Mouse (Mus musculus) lung, postnatal 0 days (tissue): Measurements from ENCODE around the gene Ilf2.

Experiments used
- CTCF ChIP-seq: IDR thresholded peaks from 2 replicates; pipeline ENCODE4 v1.5.1; 2016; ENCODE audit warnings: antibody characterized with exemption, mild to moderate bottlenecking
- EP300 ChIP-seq: IDR thresholded peaks from 2 replicates; pipeline ENCODE4 v1.6.1; 2016; ENCODE audit warnings: antibody characterized with exemption, mild to moderate bottlenecking, control low read depth

DNA sequence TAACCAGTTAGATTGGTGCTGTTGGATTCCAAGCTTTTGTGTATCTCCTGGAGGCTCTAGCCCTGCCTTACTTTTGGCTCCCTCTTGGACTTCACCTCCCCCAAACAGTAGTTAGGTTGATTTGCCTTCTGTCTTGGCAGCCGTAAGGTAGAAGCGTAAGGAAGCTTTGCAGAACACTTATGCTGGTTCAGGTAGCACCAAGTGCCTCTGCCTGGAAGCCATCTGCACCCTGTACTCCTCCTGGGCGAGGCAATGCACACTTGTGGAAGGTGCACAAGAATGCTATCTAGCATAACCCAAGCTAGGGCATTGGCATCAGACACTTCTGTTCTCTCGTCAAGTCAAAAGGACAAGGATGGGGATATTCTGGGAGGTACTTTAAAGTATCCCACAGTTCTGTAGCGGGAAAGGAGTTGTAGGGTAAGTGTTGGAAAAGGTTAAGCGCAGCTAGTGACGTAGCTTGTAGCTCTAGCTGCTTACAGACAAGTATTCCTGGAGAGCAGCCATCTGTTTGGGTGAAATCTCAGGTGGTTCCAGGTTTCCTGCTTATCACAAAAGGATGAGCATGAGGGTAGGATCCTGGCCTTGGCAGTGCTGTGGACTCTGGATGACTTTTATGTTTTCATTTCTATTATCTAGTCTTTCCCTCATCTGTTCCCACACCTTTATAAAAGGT lies 20.1 kb downstream of the Ilf2 start:
- TF ChIP-seq CTCF = no peak
- TF ChIP-seq EP300 = no peak
